Mouse (Mus musculus): ENCODE data around the gene Klk11.

Klk11 gene

GRCm38 (mm10) chr7:43796355-43796754 lies 22.0 kb downstream of the Klk11 start:
- no peak for DNase-seq (ENCODE audit: low spot score)

GRCm38 (mm10) chr7:43797333-43797769 lies 22.9 kb downstream of the Klk11 start, which contains the start of gene Klk8:
Klk8 (plus strand) TSS chr7:43797577.
- DNase-seq (ENCODE audit: low spot score), result no peak

GRCm38 (mm10) chr7:43797844-43798462 lies 23.5 kb downstream of the Klk11 start:
- DNase-seq (ENCODE audit: low spot score), result no peak

GRCm38 (mm10) chr7:43799876-43800275 lies 25.5 kb downstream of the Klk11 start:
- DNase-seq (ENCODE audit: low spot score), result no peak

- no peak for DNase-seq (ENCODE audit: low spot score)
Measured at GRCm38 (mm10) chr7:43810994-43811393, 36.6 kb downstream of the Klk11 start, which contains the start of gene Klk7. Klk7 (plus strand) TSS chr7:43811294.

- no peak for DNase-seq (ENCODE audit: low spot score)
Measured at GRCm38 (mm10) chr7:43815211-43815610, 40.8 kb downstream of the Klk11 start.

- DNase-seq (ENCODE audit: low spot score), result no peak
Measured at GRCm38 (mm10) chr7:43816746-43817145, 42.3 kb downstream of the Klk11 start.

- DNase-seq (ENCODE audit: low spot score), result no peak
Measured at GRCm38 (mm10) chr7:43821581-43821980, 47.2 kb downstream of the Klk11 start.

GRCm38 (mm10) chr7:43824199-43824598 lies 49.8 kb downstream of the Klk11 start, which contains the start of gene Klk6:
Klk6 (plus strand) TSS chr7:43824499.
- no peak for DNase-seq (ENCODE audit: low spot score)

- no peak for DNase-seq (ENCODE audit: low spot score)
Measured at GRCm38 (mm10) chr7:43826056-43826455, 51.7 kb downstream of the Klk11 start.

GRCm38 (mm10) chr7:43827706-43828105 lies 53.3 kb downstream of the Klk11 start:
- no peak for DNase-seq (ENCODE audit: low spot score)

Data from ovary, postnatal 10 days (tissue).